Mouse (Mus musculus) kidney, postnatal 0 days (tissue): ENCODE measurements around the gene Mllt3. TPM values are rescaled to one million over a fixed set of nuclear protein-coding genes. Genes with fewer than 3 reads are reported as not detected.
A peak's percentile ranks its signal among the peaks of the same experiment; 100 is the strongest.

Experiments
- ATAC-seq: fragments of 200-750 bp; cut with Nextera tagmentation; replicated peaks from 2 replicates; pipeline ENCODE4 v1.8.0; 2017; ENCODE audit warnings: low read depth, moderate number of reproducible peaks, moderate TSS enrichment, moderate library complexity; ENCODE audit not compliant: low FRiP score
- DNase-seq: peaks from one replicate; pipeline ENCODE4 v3.0.0-alpha.2; 2016; ENCODE audit warnings: low spot score
- H3K27ac ChIP-seq: fragments of 300-500 bp; sonication (generic); 2 replicates; pipeline ENCODE4 v1.5.1; 2014; ENCODE audit warnings: mild to moderate bottlenecking
- H3K27me3 ChIP-seq: fragments of 300-500 bp; sonication (generic); 2 replicates; pipeline ENCODE4 v1.6.1; 2014; ENCODE audit warnings: low read length, mixed read lengths; ENCODE audit not compliant: insufficient read depth
- H3K36me3 ChIP-seq: fragments of 300-500 bp; sonication (generic); 2 replicates; pipeline ENCODE4 v1.6.1; 2014; ENCODE audit warnings: low read length, mixed read lengths; ENCODE audit not compliant: insufficient read depth
- H3K4me1 ChIP-seq: fragments of 300-500 bp; sonication (generic); replicated peaks from 2 replicates; pipeline ENCODE4 v1.6.1; 2014; ENCODE audit warnings: antibody characterized with exemption, low read length, mixed read lengths; ENCODE audit not compliant: insufficient read depth
- H3K4me2 ChIP-seq: fragments of 300-500 bp; sonication (generic); 2 replicates; pipeline ENCODE4 v1.6.1; 2014; ENCODE audit warnings: mild to moderate bottlenecking, low read length, moderate library complexity, mixed read lengths
- H3K4me3 ChIP-seq: fragments of 300-500 bp; sonication (generic); replicated peaks from 2 replicates; pipeline ENCODE4 v1.5.1; 2014; ENCODE audit warnings: low read depth, low read length
- H3K9ac ChIP-seq: fragments of 300-500 bp; sonication (generic); 2 replicates; pipeline ENCODE4 v1.6.1; 2014; ENCODE audit warnings: low read depth, low read length
- H3K9me3 ChIP-seq: fragments of 300-500 bp; sonication (generic); replicated peaks from 2 replicates; pipeline ENCODE4 v1.6.1; 2016; ENCODE audit warnings: low read length, inconsistent platforms, mixed read lengths
- CTCF ChIP-seq: IDR thresholded peaks from 2 replicates; pipeline ENCODE4 v1.5.1; 2016; ENCODE audit warnings: antibody characterized with exemption, low read depth, mild to moderate bottlenecking, moderate library complexity
- WGBS: fragments of 180-500 bp; shearing (Covaris S2); extraction: QIAGEN DNeasy Blood & Tissue Kit; methylation state at CpG from one replicate; pipeline ENCODE4 v1.1.7; 2014; 5-methylcytosine and 5-hydroxymethylcytosine counted together
- polyA plus RNA-seq: library from polyadenylated mRNA; unstranded; fragments of >200 nt; fragmentation: Nextera tagmentation; extraction: Ambion mirVana; gene quantifications from 2 replicates; pipeline ENCODE4 v1.2.1, GENCODE M21; 2015

Mllt3 gene
- polyA plus RNA-seq, 1 experiment from 2014 or later = 28.9 TPM

GRCm38 (mm10) chr4:87944320-87944719 lies 88.8 kb downstream of the Mllt3 start:
- no peaks in the 10 kb centered on the region for H3K9me3 ChIP-seq
- no peaks in the 10 kb centered on the region for H3K4me1 ChIP-seq
- TF ChIP-seq CTCF = no peak
- DNase-seq (no peak), ATAC-seq (no peak)
- no peak overlapping the region for H3K27ac ChIP-seq
- WGBS = 72% methylated on average over 3 of the region's 3 CpGs
- no peaks in the 10 kb centered on the region for H3K36me3 ChIP-seq
- H3K27me3 ChIP-seq = no peaks in the 10 kb centered on the region
- H3K9ac ChIP-seq = no peak overlapping the region
- no peak overlapping the region for H3K4me2 ChIP-seq
- H3K4me3 ChIP-seq = no peak overlapping the region

GRCm38 (mm10) chr4:87942921-87943403 lies 90.2 kb downstream of the Mllt3 start:
- no peak overlapping the region for H3K27ac ChIP-seq
- ATAC-seq = no peak
- H3K9me3 ChIP-seq = no peaks in the 10 kb centered on the region
- H3K4me1 ChIP-seq = no peaks in the 10 kb centered on the region
- no peak for TF ChIP-seq CTCF
- no peaks in the 10 kb centered on the region for H3K36me3 ChIP-seq
- no peak for DNase-seq
- H3K9ac ChIP-seq = no peak overlapping the region
- WGBS = 87% methylated on average over 8 of the region's 8 CpGs
- no peak overlapping the region for H3K4me2 ChIP-seq
- H3K27me3 ChIP-seq = no peaks in the 10 kb centered on the region
- H3K4me3 ChIP-seq = no peak overlapping the region

DNA sequence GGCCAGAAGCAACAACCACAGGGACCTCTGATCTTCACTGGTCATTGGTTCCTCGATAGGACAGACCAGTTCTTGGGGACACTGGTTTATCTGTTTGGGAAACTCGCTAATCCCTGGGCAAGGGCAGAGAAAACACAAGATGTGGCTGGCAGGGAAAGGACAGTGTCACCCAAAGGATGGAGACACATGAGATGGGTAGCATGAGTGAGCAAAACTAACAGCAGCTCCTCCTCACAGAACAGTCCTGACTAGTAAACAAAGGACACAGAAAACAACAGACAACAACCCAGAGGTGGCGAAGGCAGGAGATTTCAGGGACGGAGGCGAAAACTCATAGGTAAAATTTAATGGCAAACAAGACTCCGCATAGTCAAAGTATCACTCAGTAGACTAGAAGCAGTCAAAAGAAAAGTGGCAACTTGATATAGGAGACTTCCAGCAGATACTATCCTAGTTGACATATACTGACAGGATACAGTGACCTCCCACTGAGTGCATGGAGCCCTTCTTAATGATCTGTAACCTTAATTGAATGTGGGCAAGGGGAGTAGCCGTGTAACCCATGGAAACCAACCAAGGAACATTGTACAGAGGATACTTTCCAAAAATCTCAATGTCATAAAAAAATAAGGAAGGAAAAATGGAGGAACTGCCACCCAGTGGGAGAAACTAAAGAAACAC lies 93.5 kb downstream of the Mllt3 start:
- H3K4me3 ChIP-seq = no peak overlapping the region
- no peaks in the 10 kb centered on the region for H3K27me3 ChIP-seq
- no peaks in the 10 kb centered on the region for H3K4me1 ChIP-seq
- no peaks in the 10 kb centered on the region for H3K9me3 ChIP-seq
- H3K27ac ChIP-seq = no peak overlapping the region
- H3K4me2 ChIP-seq = no peak overlapping the region
- ATAC-seq (no peak; the same call in 1 of the 2 replicates), DNase-seq (peak; percentile 46)
- TF ChIP-seq CTCF = no peak
- 61% methylated on average over 7 of the region's 7 CpGs for WGBS
- no peak overlapping the region for H3K9ac ChIP-seq
- H3K36me3 ChIP-seq = no peaks in the 10 kb centered on the region

- Histone ChIP-seq H3K4me1 (0 out of 2 replicates have a peak, but pooled peaks cover 7% of the 10 kb centered on the region), H3K9me3 (no peaks in the 10 kb centered on the region), H3K4me2 (no peak overlapping the region), H3K9ac (no peak overlapping the region), H3K27ac (no peak overlapping the region), H3K36me3 (no peaks in the 10 kb centered on the region), H3K4me3 (no peak overlapping the region), H3K27me3 (no peaks in the 10 kb centered on the region)
- WGBS = 34% methylated on average over 2 of the region's 2 CpGs
- DNase-seq (no peak), ATAC-seq (no peak)
- TF ChIP-seq CTCF = no peak
Measured at GRCm38 (mm10) chr4:87936326-87936725, 96.8 kb downstream of the Mllt3 start.

DNA sequence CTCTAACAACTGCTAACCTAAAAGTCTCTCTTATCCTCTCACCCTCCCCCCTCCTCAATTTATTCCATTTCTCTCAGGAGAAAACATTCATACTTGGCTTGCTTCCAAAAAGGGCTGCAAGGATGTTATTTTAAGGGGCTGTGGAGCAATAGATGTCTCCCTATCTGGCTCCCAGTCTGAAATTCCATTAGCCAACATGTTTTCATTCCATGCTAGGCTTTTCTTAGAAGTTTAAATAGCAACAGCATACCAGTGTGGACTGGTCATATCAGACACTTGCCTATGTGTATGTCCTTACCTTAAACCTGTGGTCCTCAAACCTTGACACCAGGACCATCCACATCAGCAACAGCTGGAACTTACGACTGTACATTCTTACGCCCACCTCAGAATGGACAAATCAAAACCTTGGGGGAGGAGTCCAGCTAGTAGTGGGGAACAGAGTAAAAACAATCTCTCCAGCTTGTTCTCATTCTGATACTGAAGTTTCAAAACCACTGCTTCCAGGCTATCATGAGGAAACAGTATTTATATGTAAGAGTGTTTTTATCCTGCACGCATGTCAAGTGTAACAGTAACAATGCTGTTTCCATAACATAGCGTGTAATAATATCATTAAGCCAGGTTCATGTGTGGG lies 99.3 kb downstream of the Mllt3 start:
- H3K4me2 ChIP-seq = no peak overlapping the region
- no peaks in the 10 kb centered on the region for H3K27me3 ChIP-seq
- H3K9me3 ChIP-seq = no peaks in the 10 kb centered on the region
- no peak for ATAC-seq
- no peaks in the 10 kb centered on the region for H3K36me3 ChIP-seq
- H3K4me1 ChIP-seq = 0 out of 2 replicates have a peak, but pooled peaks cover 7% of the 10 kb centered on the region
- no peak overlapping the region for H3K4me3 ChIP-seq
- peak overlapping the region; percentile 1; the same call in 1 of the 2 replicates for H3K27ac ChIP-seq
- no peak for TF ChIP-seq CTCF
- 61% methylated on average over 4 of the region's 4 CpGs for WGBS
- no peak overlapping the region for H3K9ac ChIP-seq
- DNase-seq = peak; percentile 60

- no peak overlapping the region for H3K4me3 ChIP-seq
- no peak overlapping the region for H3K4me2 ChIP-seq
- 93% methylated on average over 8 of the region's 8 CpGs for WGBS
- H3K9me3 ChIP-seq = no peaks in the 10 kb centered on the region
- DNase-seq (no peak), ATAC-seq (no peak)
- no peak for TF ChIP-seq CTCF
- 0 out of 2 replicates have a peak, but pooled peaks cover 7% of the 10 kb centered on the region for H3K4me1 ChIP-seq
- no peak overlapping the region for H3K27ac ChIP-seq
- no peak overlapping the region for H3K9ac ChIP-seq
- no peaks in the 10 kb centered on the region for H3K36me3 ChIP-seq
- H3K27me3 ChIP-seq = no peaks in the 10 kb centered on the region
Measured at GRCm38 (mm10) chr4:87930356-87931245, 102.6 kb downstream of the Mllt3 start.
